Mouse (Mus musculus) urinary bladder, adult 18-20 months (tissue): ENCODE measurements around the gene Tdp1.
A peak's percentile ranks its signal among the peaks of the same experiment; 100 is the strongest.

Experiments used
- DNase-seq, 2 experiments: peaks; one replicate each; pipeline ENCODE4 v3.0.0; 2022; ENCODE audit warnings: low spot score in 2 of 2, mixed read lengths in 2 of 2

The Tdp1 gene

DNA sequence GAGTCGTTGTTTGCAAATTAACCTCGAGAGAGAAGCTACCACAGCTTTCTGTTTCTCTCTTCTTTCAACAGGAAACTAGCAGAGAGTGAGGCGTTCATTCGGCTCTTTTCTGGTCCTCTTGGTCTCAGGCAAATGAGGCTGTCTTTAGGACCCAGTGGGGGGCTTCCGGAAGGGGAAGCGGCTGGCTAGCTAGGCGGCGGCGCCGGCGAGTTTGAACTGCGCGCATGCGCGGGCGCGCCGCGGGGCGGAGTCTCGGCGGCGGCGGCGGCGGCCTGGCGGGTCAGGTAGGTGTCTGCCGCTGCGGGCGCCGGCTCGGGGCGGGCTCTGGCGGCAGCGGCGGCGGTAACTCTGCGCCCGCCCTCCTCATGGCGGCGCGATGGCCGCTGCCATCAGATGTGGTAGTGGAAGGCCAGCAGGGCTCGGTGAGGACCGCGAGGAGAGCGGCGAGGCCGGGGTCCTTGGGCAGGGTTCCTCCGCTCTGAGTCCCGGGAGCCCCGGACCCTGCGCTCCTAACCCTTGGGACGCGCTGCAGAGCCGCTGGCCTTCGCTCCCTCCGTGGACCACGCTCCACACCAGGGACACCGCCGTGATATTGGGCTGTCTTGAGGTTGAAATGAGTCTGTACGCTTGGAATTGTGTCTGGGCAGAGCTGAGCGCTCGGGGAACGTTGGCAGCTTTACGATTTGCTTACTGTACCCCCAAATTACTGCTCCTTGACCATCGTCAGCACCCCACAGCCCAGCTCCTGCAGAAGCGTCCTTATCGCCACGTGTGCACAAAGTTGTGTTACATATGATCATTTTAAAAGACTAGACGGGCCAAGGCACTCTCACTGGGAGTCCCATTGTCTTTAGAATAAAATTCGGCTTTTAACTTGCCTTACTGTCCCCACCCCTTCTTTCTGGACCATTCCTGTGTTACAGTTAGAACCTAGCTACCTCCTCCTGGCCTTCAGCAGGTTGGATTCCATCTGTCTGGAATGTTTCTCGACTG is at the start of gene Tdp1, which contains the start of gene Efcab11:
TSS of gene Tdp1 (plus strand) at position 249 of the 993 bp plus-strand sequence.
TSS of gene Efcab11 (minus strand) at position 171 of the 993 bp plus-strand sequence.
- peak; percentile 80 to 86 for DNase-seq

- no peak for DNase-seq
Measured at GRCm38 (mm10) chr12:99836404-99837131, 47.7 kb upstream of the Tdp1 start.

DNA sequence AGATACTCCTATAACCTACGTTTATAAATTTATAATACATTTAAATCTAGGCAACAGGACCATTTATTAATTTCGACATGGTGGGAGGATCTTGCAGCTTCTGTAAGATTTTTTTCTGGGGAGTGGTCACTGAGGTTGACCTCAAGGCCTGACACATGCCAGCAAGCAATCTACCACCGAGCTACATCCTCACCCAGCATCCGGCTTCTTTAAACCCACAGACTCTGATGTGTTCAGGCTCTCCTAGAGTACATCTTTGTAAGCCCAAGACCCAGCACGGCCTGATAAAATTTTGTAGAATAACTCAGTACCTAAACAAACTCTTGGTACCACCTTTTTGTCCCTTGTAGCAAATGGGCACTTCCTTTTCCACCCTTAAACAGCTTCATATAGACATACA is 46.8 kb upstream of the Tdp1 start:
- no peak for DNase-seq

GRCm38 (mm10) chr12:99838109-99838508 is 46.2 kb upstream of the Tdp1 start:
- no peak for DNase-seq

DNA sequence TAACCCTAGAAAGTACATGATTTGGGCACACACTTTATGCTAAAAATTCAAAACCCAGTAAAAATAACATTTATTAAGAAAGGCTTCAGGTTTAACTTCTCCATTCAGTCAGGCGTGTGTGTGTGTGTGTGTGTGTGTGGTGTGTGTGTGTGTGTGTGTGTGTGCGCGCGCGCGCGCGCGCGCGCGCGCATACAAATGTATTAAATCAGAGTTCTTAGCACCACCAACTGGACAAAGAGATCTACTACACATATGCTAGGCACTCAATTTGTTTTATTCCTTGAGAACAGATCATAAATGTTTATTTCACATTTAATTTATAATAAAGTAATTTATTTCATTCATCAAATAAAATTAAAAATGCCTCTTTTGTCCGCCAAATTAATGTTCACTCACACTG is 45.6 kb upstream of the Tdp1 start:
- no peak for DNase-seq

DNA sequence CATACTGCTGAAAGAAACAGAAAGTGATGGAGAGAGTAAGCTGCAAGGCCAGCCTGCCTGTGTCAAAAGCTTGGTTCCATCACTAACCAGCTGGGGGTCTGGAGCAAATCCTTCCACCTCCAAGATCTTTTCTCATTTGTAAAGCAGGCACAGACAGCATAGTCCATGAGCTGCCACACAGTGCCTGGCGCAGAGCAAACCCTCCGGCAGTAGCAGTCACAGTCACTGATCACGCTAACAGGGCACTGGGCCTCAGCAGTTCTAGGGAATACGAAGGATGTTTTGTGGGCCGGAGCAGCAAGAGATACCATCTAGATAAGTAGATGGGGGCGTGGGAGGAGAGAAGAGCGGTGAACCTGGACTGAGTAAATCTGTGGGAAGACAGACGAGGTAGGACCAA is 39.4 kb upstream of the Tdp1 start:
- no peak for DNase-seq

GRCm38 (mm10) chr12:99849996-99850395 is 34.3 kb upstream of the Tdp1 start:
- DNase-seq, result no peak

DNA sequence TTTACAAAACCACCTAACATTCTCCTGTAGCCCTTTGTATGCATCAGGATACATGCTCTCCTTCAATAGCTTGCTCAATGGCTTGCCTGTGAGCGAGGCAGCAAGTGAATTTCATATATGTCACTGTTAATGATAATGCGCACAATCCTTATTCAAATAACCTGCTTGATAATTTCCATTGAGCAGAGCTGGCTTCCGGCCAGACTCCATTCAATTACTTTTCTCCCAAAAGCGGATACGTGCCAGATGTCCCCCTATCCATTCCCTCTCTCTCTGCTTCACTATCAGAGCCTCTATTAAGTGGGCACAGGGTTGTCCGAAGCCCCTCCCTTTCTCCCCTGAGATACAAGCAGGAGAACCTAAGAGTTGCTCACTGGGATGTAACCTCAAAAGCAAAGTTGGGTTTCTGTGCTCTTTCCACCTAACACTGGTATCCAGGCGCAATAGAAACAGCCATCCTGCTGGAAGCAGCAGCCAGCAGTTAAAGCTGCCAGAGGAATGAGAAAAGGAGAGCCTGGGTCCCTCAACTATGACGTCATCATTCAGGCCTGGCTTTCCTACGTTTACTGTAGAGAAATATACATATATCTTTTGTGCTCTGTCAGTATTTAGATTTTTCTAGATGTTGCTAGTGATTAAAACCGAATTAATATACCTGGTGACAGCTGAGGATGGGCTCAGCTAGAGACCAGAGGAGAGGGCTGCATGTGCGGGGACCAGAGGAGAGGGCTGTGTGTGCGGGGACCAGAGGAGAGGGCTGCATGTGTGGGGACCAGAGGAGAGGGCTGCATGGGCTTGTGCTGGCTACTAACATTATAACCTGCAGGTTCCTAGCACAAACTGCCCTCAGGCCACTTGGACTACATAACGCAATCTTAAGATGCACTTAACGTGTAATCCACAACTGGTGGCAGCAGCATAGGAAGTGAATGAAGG is 30.7 kb upstream of the Tdp1 start:
- DNase-seq, result no peak

DNA sequence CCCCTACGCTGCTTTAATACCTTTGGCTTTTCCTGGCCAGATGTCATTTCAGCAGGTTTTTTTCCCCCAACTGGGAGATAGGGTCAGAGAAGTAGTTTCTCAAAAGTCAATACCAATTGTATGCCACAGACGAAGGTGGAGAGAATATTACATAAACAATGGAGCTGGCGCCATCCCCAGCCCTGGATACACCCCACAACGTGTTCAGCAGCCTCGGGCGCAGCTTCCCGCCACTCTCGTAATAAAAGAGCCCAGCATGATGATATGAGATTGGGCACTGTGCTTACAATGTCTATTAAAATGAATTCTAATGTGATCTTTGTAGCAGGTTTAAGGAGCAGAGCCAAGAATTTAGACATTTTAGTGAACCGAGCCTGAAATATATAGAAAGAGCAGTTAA is 28.3 kb upstream of the Tdp1 start:
- no peak for DNase-seq

DNA sequence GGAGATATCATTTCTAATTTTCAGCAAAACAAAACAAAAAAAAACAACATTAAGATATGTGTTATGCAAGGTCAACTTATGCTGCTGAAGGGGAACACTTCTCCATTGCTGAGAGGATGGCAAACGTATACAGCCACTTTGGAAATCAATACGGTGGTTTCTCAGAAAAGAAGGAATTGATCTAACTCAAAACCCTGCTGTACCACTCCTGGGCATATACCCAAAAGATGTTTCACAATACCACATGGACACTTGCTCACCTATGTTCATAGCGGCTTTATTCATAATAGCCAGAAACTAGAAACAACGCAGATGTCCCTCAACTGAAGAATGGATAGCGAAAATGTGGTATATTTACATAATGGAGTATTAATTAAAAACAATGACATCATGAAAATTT is 25.7 kb upstream of the Tdp1 start:
- no peak for DNase-seq

- no peak for DNase-seq
Measured at GRCm38 (mm10) chr12:99859391-99860100, 24.8 kb upstream of the Tdp1 start.

GRCm38 (mm10) chr12:99860981-99861380 is 23.3 kb upstream of the Tdp1 start:
- DNase-seq, result no peak

- DNase-seq, result no peak
Measured at GRCm38 (mm10) chr12:99864613-99865012, 19.7 kb upstream of the Tdp1 start.

GRCm38 (mm10) chr12:99868821-99869220 is 15.5 kb upstream of the Tdp1 start:
- no peak for DNase-seq

DNA sequence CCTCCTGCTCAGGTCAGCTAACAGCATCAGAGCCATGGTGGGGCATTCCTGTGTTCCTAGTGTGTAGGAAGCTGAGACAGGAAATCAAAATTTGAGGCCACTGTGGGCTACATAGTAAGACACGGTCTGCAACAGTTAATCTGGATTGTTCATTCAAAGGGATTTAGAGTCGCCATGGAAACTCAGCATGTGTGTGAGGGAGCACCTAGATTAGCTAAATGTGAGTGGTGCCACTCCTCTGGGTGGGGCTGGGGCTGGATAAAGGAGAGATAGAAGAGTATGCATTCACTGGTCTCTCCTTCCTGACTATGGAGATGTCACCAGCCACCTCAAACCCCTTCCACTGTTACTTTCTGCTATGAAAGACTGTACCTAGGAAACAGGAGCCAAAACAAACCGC is 10.9 kb upstream of the Tdp1 start:
- DNase-seq, result no peak

GRCm38 (mm10) chr12:99874609-99875008 is 9.7 kb upstream of the Tdp1 start:
- no peak for DNase-seq

GRCm38 (mm10) chr12:99883000-99883712 is 1.2 kb upstream of the Tdp1 start:
- peak; percentile 70 to 78 for DNase-seq

DNA sequence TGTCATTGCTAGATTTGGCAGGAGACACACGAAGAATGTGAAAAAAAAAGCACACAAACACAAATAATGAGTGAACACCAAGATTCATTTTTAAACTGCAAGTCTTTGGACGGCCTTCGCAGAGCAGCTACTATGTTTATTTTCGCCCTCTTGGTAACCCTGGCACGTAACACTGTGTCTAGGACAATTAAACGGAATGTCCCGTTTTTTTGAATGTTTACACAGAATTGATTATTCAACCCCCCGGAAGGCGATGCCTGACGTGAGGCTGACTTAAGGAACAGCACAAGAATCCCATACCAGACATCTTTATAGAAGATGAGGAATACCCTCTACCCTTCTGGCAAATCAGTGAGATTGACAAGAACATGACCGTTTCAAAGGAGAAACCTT is 608 bp upstream of the Tdp1 start:
- peak in 1 of 2 experiments; percentile 15 for DNase-seq

- DNase-seq, result no peak
Measured at GRCm38 (mm10) chr12:99885282-99885901, 1.1 kb downstream of the Tdp1 start.

GRCm38 (mm10) chr12:99897846-99898245 is 13.5 kb downstream of the Tdp1 start:
- DNase-seq, result no peak
